Mouse (Mus musculus) embryonic stem cell, embryonic (primary cell): ENCODE measurements around the gene Chd4.

ENCODE experiments used
- CTCF ChIA-PET, 4 experiments: fragments of 300-600 bp in 2 of 4; fragments of 350-600 bp in 2 of 4; sonication (Branson Sonifier 250); formaldehyde crosslinking; loops; one replicate each; lab custom pipeline; 2022; ENCODE audit warnings: inconsistent platforms in 2 of 4; lab: Charles Lee
- POLR2A ChIA-PET, 4 experiments: fragments of 300-600 bp in 2 of 4; fragments of 350-600 bp in 2 of 4; sonication (Branson Sonifier 250); formaldehyde crosslinking; loops; one replicate each; lab custom pipeline; 2022; ENCODE audit warnings: antibody characterized with exemption in 4 of 4, inconsistent platforms in 1 of 4; lab: Charles Lee

Chd4 gene

DNA sequence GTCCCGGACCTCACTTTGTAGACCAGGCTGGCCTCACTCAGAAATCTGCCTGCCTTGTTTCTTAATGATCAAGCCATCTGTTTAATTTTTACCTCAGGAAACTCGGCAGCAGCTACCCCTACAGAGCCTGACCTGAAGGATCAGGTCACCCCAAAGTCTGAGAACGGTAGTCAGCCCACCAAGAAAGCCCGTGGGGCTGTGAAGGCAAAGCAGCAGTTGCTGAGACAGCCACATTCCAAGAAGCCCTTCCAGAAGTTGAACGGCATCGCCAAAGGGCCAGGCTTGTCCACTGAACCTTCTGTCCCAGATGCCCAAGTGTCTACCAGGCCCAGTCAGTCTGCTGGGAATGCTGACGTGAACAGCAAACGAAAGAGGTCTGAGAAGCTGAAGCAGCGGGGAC lies 48.1 kb downstream of the Chd4 start:
- POLR2A ChIA-PET = interaction anchor here in 3 of 4 experiments (0.6 to 16.8 kb wide), 7 partner anchors 10 to 313 kb away, joined by 3 to 499 read pairs (median 5); partner anchors contain the start of genes Gapdh (in 2 of the 3), Mrpl51 (in 2 of the 3) and Ncapd2 (in 2 of the 3)

DNA sequence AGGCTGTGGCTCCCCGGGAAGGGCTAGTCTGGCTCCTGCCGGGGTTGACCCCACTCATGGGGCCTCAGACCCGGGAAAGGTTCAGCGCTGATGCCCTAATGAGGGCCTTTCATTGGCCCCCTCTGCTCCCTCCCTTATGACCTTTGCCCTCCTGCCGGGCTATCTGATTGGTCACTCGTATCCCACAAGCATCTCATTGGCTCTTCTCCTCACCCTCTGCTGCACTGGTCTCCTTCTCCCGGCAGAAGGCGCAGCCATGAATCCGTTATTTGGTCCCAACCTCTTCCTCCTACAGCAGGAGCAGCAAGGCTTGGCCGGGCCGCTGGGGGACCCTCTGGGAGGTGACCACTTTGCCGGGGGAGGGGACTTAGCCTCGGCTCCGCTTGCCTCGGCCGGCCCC lies 49.2 kb downstream of the Chd4 start, which contains the start of gene Iffo1:
Gene Iffo1 (plus strand): TSS at position 241 of the 400 bp plus-strand sequence.
- ChIA-PET CTCF (interaction anchor here in 3 of 4 experiments (0.6 to 1.0 kb wide), 3 partner anchors 8 to 243 kb away, joined by 3 to 5 read pairs (median 4); no protein-coding TSS in a partner anchor), POLR2A (interaction anchor here in 3 of 4 experiments (0.9 to 16.8 kb wide), 19 partner anchors 8 to 404 kb away, joined by 3 to 499 read pairs (median 4); partner anchors contain the start of genes Gapdh (in 3 of the 3), Mrpl51 (in 2 of the 3), Ncapd2 (in 2 of the 3) and Grcc10 (in 1 of the 3))

More for the DNA sequence above, 48.1 kb downstream of the Chd4 start:
- CTCF ChIA-PET = no interaction called here

DNA sequence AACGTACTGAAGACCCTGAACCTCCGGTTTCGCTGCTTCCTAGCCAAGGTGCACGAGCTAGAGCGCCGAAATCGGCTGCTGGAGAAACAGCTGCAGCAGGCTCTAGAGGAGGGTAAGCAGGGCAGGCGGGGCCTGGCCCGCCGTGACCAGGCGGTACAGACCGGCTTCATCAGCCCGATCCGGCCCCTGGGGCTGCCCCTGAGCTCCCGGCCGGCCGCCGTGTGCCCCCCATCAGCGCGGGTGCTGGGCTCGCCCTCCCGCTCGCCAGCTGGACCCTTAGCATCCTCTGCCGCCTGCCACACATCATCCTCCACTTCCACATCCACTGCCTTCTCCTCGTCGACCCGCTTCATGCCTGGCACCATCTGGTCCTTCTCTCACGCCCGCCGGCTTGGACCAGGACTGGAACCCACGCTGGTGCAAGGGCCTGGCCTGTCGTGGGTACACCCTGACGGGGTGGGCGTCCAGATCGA lies 49.7 kb downstream of the Chd4 start:
- ChIA-PET CTCF (interaction anchor here (0.6 to 1.0 kb wide), 4 partner anchors 8 to 244 kb away, joined by 3 to 5 read pairs (median 4); no protein-coding TSS in a partner anchor), POLR2A (interaction anchor here (0.5 to 5.8 kb wide), 27 partner anchors 8 to 404 kb away, joined by 3 to 257 read pairs (median 4); partner anchors contain the start of genes Gapdh (in 3 of the 4), Mrpl51 (in 2 of the 4), Ncapd2 (in 2 of the 4) and Grcc10 (in 1 of the 4))

DNA sequence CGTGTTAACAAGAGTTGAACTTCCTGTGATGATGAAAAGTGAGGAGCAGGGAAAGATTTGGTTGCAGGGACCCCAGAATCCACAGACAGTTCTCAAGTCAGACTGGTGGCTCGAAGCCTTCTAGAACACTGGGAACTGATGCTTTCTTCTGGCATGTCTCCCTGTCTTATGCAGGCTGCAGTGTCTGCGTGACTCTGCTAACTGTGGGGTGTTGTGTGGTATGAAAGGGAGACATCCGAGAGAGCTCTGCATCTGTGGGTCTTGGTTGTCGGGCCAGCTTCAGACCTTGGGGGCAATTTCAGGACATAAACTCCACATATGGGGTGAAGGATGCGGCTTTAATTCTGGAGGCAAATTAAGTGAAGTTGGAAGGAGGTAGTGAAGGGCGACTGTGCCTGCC lies 50.4 kb downstream of the Chd4 start:
- POLR2A ChIA-PET = interaction anchor here (0.5 to 5.8 kb wide), 25 partner anchors 9 to 405 kb away, joined by 3 to 257 read pairs (median 4); partner anchors contain the start of genes Gapdh (in 3 of the 4), Grcc10 (in 1 of the 4), Mrpl51 (in 1 of the 4) and Ncapd2 (in 1 of the 4)
- CTCF ChIA-PET = interaction anchor here in 3 of 4 experiments (0.7 to 1.0 kb wide), 5 partner anchors 8 to 113 kb away, joined by 3 to 4 read pairs (median 3); no protein-coding TSS in a partner anchor

DNA sequence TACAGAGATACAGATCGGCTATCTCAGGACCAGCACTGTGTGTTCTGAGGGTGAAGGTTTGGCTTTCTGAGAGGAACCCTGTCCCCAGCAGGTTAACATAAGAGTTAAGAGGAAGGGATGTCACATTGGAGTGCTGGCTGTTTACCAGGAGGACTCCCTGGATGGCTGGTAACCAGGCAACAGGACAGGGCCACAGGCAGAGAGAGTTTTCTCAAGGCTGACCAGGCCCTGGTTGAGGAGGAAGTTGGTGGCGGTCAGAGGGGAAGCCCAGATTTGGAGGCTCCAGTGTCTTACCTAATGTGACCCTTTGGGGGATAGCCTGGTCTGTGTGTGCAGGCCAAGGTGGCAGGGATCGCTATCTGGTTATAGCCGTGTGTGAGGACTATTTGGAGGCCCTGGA lies 51.0 kb downstream of the Chd4 start:
- ChIA-PET CTCF (interaction anchor here in 2 of 4 experiments (0.6 to 1.0 kb wide), 4 partner anchors 9 to 112 kb away, joined by 3 read pairs; partner anchors contain the start of genes Mrpl51 (in 1 of the 2) and Ncapd2 (in 1 of the 2)), POLR2A (interaction anchor here (1.0 to 5.8 kb wide), 13 partner anchors 10 to 53 kb away, joined by 3 to 257 read pairs (median 4); partner anchors contain the start of gene Gapdh (in 2 of the 4))

DNA sequence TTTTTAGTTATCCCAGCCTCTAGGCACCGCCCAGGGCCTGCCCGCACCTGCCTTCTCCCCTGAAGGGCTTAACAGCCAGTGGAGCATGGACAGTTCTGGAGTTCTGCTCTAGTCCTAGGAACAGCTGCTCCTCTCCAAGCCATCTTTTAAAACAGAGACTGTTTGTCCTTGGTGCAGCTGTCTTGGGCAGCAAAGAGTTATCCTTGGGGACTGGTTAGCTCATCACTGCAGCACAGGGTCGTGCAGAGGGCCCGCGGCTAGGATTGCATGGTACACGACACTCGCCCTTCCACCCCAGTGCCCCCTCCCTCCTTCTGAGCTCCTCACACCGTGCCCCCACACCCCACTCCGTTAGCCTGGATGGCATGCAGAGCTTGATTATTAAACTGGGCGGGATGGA lies 51.5 kb downstream of the Chd4 start:
- POLR2A ChIA-PET = interaction anchor here (0.6 to 5.8 kb wide), 15 partner anchors 9 to 297 kb away, joined by 3 to 257 read pairs (median 13); partner anchors contain the start of genes Gapdh (in 2 of the 4), Mrpl51 (in 1 of the 4) and Ncapd2 (in 1 of the 4)
- CTCF ChIA-PET = interaction anchor here in 2 of 4 experiments (0.6 to 0.8 kb wide), 4 partner anchors 10 to 49 kb away, joined by 3 to 6 read pairs (median 3); partner anchors contain the start of genes Mrpl51 (in 1 of the 2) and Ncapd2 (in 1 of the 2)

DNA sequence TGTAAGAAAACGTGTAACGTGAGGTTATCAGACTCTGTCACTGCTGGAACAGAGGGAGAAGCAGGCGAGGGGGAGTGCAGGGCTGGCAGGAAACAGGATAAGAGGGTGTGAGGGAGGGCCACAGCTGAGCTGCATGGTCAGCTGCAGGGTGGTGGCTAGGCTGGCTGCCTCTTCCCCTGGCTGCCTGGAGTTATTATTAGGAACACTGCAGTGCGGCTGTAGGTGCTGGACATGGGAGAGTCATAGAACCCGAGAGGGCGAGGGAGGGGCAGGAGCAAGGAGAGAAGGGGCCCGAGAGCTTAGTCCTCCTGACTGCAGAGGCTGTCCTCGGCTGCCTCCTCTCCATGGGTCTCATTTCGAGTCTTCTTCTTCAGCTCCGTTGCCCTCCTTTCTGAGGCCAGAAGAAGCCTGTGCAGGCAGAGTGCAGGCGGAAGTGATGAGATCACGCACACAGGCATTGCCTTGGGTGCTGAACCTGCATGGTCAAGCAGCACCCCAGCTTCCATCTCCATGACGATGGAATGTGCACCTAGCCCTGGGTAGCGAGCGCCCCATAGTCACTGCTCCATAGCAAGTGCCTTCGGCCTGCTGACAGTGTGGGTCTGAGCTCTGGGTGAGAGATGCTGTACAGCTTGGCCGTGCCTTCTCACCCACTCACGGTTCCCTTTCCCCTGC lies 52.6 kb downstream of the Chd4 start:
- ChIA-PET POLR2A (interaction anchor here (0.6 to 5.8 kb wide), 33 partner anchors 11 to 436 kb away, joined by 3 to 257 read pairs (median 8); partner anchors contain the start of genes Mrpl51 (in 3 of the 4), Ncapd2 (in 3 of the 4), Gapdh (in 2 of the 4) and Cdca3 (in 1 of the 4)), CTCF (interaction anchor here in 2 of 4 experiments (0.8 to 1.8 kb wide), 8 partner anchors 11 to 453 kb away, joined by 3 to 12 read pairs (median 4); no protein-coding TSS in a partner anchor)

DNA sequence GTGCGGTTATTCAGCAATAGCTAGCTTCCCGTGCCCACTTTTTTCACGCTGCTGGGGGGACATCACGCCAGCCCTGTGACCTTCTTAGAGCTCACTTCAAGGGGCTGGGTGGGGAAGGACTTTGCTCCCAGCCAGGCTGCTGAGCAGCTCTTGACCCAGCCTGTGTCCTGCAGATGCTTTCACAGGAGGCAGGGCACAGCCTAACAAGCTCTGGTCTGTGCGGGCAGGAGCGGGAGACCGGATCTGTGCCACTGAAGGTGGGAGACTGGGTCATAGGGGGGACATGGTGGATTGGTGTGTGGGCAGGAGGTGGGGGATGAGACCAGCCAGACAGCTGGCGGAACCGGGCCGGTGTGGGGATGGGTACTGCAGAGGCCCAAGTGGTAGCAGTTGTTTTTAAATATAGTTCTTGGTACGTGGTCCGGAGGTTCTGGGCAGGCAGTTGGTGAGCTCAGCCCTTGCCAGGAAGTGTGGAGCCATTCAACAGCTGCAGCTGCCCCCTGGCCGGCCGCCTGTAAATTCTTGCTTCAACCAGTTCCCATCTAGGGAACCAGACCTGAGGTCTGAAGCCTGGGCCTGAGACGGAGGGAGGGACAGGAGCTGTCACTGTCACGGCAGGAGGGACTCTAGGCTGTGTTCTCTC lies 53.3 kb downstream of the Chd4 start:
- CTCF ChIA-PET = interaction anchor here in 2 of 4 experiments (0.8 to 1.8 kb wide), 9 partner anchors 12 to 454 kb away, joined by 3 to 12 read pairs (median 4); no protein-coding TSS in a partner anchor

DNA sequence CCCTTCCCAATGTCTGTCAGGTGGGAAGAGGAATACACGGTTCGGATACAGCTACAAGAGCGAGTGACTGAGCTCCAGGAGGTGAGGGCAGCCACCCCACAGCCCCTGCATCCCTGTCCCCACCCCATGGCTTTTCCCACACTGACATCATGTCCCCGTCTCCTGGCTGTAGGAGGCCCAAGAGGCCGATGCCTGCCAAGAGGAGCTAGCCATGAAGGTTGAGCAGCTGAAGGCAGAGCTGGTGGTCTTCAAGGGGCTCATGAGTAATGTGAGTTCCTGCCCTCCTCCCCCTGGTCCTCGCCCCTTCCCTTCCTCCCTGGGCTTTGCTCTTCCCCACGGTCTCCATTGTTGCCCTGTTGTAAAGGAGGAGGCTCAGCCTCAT lies 53.8 kb downstream of the Chd4 start:
- ChIA-PET CTCF (interaction anchor here in 2 of 4 experiments (0.8 to 1.8 kb wide), 8 partner anchors 12 to 454 kb away, joined by 3 to 12 read pairs (median 4); no protein-coding TSS in a partner anchor), POLR2A (interaction anchor here (0.5 to 5.8 kb wide), 43 partner anchors 8 to 437 kb away, joined by 3 to 257 read pairs (median 4); partner anchors contain the start of genes Mrpl51 (in 3 of the 4), Ncapd2 (in 3 of the 4), Gapdh (in 2 of the 4) and Cdca3 (in 1 of the 4))

More for the DNA sequence above, 53.3 kb downstream of the Chd4 start:
- POLR2A ChIA-PET = interaction anchor here (0.5 to 5.8 kb wide), 50 partner anchors 7 to 437 kb away, joined by 3 to 257 read pairs (median 4); partner anchors contain the start of genes Mrpl51 (in 3 of the 4), Ncapd2 (in 3 of the 4), Gapdh (in 2 of the 4) and Cdca3 (in 1 of the 4)

DNA sequence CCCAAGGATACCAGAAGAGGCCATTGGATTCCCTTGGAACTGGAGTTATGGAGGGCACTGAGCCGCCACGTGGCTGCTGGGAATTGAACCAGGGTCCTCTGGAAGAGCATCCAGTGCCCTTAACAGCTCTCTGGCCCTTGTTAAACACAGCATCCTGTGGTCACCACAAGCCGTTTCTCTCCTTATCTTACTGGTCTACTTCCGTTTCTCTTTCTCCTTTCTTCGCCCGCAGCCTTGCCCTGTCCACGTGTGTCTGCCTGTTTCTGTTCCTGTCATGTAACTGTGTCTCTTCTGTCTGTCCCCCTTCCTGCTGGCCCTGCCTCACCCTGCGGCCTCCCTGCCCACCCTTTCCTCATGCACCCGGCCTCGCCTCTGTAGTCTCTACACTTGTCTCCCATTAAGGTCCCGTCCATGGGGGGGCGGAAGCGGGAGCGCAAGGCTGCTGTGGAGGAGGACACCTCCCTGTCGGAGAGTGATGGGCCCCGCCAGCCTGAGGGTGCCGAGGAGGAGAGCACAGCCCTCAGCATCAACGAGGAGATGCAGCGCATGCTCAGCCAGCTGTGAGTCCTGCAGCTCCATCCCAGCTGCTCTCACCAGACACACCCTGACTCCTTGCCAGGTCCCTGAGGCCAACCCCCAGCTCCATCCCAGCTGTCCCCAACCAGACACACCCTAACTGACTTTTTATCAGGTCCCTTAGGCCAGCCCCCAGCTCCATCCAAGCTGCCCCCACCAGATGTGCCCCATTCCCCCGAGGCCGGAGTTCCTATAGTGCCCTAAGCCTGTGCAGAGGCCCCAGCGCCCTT lies 56.6 kb downstream of the Chd4 start:
- ChIA-PET CTCF (interaction anchor here in 2 of 4 experiments (0.6 to 1.3 kb wide), 3 partner anchors 11 to 24 kb away, joined by 3 to 4 read pairs (median 4); no protein-coding TSS in a partner anchor), POLR2A (interaction anchor here (0.6 to 21.4 kb wide), 20 partner anchors 9 to 302 kb away, joined by 3 to 499 read pairs (median 4); partner anchors contain the start of genes Gapdh (in 2 of the 4), Mrpl51 (in 1 of the 4), Ncapd2 (in 1 of the 4) and Nop2 (in 1 of the 4))

DNA sequence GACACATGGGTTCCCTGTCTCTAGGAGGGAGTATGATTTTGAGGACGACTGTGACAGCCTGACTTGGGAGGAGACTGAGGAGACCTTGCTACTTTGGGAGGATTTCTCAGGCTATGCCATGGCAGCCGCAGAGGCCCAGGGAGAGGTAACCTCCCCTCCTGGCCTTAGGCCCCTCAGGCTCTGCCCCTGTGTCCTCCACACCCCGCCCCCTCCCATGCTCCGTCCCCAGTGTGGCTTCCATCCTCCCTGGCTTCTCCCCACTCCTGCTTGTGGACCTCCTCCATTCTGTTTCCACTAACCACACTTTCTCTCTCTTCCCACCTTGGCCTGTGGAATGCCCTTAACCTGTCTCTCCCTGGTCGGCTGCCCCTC lies 57.2 kb downstream of the Chd4 start:
- CTCF ChIA-PET = no interaction called here
- POLR2A ChIA-PET = interaction anchor here in 3 of 4 experiments (1.1 to 21.4 kb wide), 7 partner anchors 8 to 18 kb away, joined by 3 to 499 read pairs (median 18); partner anchors contain the start of genes Gapdh (in 2 of the 3) and Nop2 (in 1 of the 3)

DNA sequence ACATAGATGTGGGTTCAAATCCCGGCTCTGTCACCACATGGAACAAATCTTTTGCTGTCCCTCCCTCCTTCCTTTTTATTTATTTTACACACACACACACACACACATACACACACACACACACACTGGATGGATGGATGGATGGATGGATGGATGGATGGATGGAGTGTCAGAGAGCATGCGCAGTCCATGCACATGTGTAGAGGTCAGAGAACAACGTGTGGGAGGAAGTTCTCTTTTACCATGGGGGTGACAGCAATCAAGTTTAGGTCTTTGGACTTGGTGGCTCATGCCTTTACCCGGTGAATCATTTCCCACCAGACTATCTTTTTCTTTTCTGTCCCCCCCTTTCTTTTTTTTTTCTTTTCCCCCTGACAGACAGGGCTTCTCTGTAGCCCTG lies 57.9 kb downstream of the Chd4 start:
- POLR2A ChIA-PET = interaction anchor here in 3 of 4 experiments (0.7 to 21.4 kb wide), 18 partner anchors 7 to 348 kb away, joined by 3 to 499 read pairs (median 5); partner anchors contain the start of genes Gapdh (in 2 of the 3), Iffo1 (in 1 of the 3) and Nop2 (in 1 of the 3)
- CTCF ChIA-PET = interaction anchor here (0.7 to 1.6 kb wide), 11 partner anchors 8 to 121 kb away, joined by 3 to 11 read pairs (median 5); partner anchors contain the start of gene Iffo1 (in 1 of the 4)

DNA sequence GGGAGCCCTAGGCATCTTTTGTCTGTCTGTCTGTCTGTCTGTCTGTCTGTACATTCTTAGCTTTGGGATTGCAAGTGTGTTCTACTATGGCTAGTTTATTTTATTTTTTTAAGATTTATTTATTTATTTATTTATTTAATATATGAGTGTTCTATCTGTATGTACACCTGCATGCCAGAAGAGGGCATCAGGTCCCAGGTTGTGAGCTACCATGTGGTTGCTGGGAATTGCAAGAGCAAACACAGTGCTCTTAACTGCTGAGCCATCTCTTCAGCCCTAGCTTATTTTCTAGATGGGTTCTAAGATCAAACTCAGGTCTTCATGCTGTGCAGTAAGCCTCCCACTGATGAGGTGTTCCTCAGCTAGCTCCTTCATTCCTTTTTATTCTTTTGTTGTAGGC lies 58.8 kb downstream of the Chd4 start:
- CTCF ChIA-PET = interaction anchor here (0.5 to 1.6 kb wide), 18 partner anchors 9 to 124 kb away, joined by 3 to 11 read pairs (median 4); partner anchors contain the start of gene Iffo1 (in 1 of the 4)
- POLR2A ChIA-PET = interaction anchor here (0.6 to 21.4 kb wide), 34 partner anchors 9 to 413 kb away, joined by 3 to 499 read pairs (median 4); partner anchors contain the start of genes Gapdh (in 2 of the 4), Grcc10 (in 1 of the 4), Iffo1 (in 1 of the 4) and Mrpl51 (in 1 of the 4)

DNA sequence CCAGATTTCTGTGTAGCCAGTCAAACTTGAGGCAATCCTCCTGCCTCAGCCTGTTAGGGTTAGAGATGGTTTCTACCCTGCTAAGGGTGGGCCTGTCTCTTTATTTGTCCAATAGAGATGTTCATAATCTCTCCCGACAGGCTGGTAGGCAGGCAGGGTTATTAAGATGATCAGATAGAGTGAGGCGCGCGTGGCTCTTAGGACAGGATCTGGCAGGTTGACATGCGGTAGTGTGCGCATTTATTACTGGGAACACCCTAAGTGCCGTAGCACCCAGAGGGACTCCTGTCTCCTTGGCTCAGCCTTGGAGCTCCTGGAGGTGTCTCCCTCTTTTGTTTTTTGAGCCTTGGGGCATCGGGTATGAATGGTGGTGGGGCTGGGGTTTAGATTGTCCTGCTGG lies 59.5 kb downstream of the Chd4 start:
- POLR2A ChIA-PET = interaction anchor here (0.6 to 21.4 kb wide), 24 partner anchors 8 to 252 kb away, joined by 3 to 499 read pairs (median 4); partner anchors contain the start of genes Gapdh (in 2 of the 4), Iffo1 (in 2 of the 4), Mrpl51 (in 1 of the 4) and Ncapd2 (in 1 of the 4)
- CTCF ChIA-PET = interaction anchor here in 2 of 4 experiments (1.2 to 1.5 kb wide), 4 partner anchors 18 to 118 kb away, joined by 3 to 5 read pairs (median 4); no protein-coding TSS in a partner anchor

DNA sequence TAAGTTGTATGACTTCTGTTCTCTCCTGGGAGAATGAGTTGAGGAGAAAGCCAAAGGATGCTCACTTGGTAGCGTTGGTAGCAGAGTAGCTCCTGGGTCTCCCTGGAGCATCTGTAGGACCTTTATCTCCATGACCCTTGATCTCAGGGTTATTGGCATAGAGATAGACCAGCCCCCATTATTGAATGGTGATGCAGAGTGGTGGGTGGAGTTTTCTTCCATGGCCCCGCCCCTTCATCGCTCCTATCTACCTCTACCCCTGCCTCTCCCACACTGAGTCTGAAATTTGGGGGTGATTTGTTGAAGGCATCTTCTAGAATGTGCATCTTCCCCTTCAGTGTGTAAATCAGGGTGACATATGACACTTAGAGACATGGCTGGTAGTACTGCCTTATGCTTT lies 60.7 kb downstream of the Chd4 start:
- POLR2A ChIA-PET = interaction anchor here in 3 of 4 experiments (0.6 to 21.4 kb wide), 19 partner anchors 8 to 247 kb away, joined by 3 to 499 read pairs (median 8); partner anchors contain the start of genes Gapdh (in 2 of the 3), Iffo1 (in 2 of the 3), Mrpl51 (in 1 of the 3) and Ncapd2 (in 1 of the 3)
- CTCF ChIA-PET = no interaction called here
